Mouse (Mus musculus): ENCODE results near the gene Txndc9. TPM values are rescaled to one million over a fixed set of nuclear protein-coding genes. Genes with fewer than 3 reads are reported as not detected.
A peak's percentile ranks its signal among the peaks of the same experiment; 100 is the strongest.

The Txndc9 gene
- polyA plus RNA-seq, 1 experiment from 2014 or later = 53.1 TPM

DNA sequence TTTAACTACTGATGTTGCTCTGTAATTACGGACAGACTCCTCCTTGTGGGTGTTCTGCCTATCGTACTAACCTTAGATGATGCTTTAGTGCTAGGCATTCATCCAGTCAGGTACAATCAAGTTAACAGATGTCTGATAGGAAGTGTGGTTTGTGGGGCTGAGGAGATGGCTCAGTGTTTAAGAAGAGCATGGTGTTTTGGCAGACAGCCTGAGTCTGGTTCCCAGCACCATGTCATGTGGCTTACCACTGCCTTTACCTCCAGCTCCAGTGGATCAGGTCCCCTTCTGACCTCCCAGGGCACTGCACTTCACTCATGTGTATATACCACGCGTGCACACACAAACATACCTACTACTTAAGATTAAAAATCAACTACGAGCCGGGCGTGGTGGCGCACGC, 4.3 kb upstream of the Txndc9 start:
- Histone ChIP-seq H3K27ac (ENCODE audit: low read depth) (no peak overlapping the region), H3K4me3 (ENCODE audit: low read depth, low read length) (no peak overlapping the region), H3K36me3 (replicated peaks; ENCODE audit: insufficient read depth, low read length) (0 out of 2 replicates have a peak, but pooled peaks cover 2% of the 10 kb centered on the region), H3K27me3 (ENCODE audit: insufficient read depth, low read length) (no peaks in the 10 kb centered on the region), H3K4me2 (ENCODE audit: low read depth, low read length) (no peak overlapping the region), H3K4me1 (ENCODE audit: insufficient read depth) (peaks cover 19% of the 10 kb centered on the region), H3K9ac (replicated peaks) (no peak overlapping the region), H3K9me3 (ENCODE audit: low read length) (no peaks in the 10 kb centered on the region)
- DNase-seq (no peak), ATAC-seq (no peak)
- TF ChIP-seq EP300 (IDR thresholded peaks at IDR 0.05; ENCODE audit: low read depth) (no peak), CTCF (IDR thresholded peaks at IDR 0.05; ENCODE audit: low read depth) (no peak)
- 86% methylated on average over 9 of the region's 9 CpGs for WGBS (ENCODE audit: insufficient replicate concordance)

DNA sequence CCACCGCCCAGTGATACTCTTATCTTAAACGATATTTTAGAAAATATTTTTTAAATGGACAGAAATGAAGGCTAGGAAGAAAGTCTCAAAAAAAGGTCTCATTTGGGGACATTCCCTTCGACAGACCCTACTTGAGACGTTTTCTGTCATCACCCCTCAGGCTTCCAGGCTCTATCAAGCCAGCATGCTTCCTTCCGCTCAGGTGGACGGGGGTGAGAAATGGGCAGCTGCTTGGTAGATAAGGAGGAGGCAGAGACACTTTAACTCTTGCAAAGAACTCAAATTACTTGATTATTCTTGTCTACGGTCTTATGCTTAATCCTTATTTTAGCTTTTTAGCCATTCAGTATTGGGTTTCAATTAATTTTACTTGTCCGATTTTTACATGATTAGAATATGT, 3.2 kb upstream of the Txndc9 start:
- Histone ChIP-seq H3K36me3 (replicated peaks; ENCODE audit: insufficient read depth, low read length) (0 out of 2 replicates have a peak, but pooled peaks cover 2% of the 10 kb centered on the region), H3K27me3 (ENCODE audit: insufficient read depth, low read length) (no peaks in the 10 kb centered on the region), H3K4me3 (ENCODE audit: low read depth, low read length) (no peak overlapping the region), H3K4me2 (ENCODE audit: low read depth, low read length) (peak overlapping the region; percentile 32), H3K9ac (replicated peaks) (no peak overlapping the region; the same call in 1 of the 2 replicates), H3K27ac (ENCODE audit: low read depth) (no peak overlapping the region), H3K9me3 (ENCODE audit: low read length) (no peaks in the 10 kb centered on the region), H3K4me1 (ENCODE audit: insufficient read depth) (peaks cover 17% of the 10 kb centered on the region)
- no peak for TF ChIP-seq EP300 (IDR thresholded peaks at IDR 0.05; ENCODE audit: low read depth)
- no peak for TF ChIP-seq CTCF (IDR thresholded peaks at IDR 0.05; ENCODE audit: low read depth)
- 60% methylated on average over 8 of the region's 8 CpGs for WGBS (ENCODE audit: insufficient replicate concordance)
- ATAC-seq (no peak), DNase-seq (no peak)

DNA sequence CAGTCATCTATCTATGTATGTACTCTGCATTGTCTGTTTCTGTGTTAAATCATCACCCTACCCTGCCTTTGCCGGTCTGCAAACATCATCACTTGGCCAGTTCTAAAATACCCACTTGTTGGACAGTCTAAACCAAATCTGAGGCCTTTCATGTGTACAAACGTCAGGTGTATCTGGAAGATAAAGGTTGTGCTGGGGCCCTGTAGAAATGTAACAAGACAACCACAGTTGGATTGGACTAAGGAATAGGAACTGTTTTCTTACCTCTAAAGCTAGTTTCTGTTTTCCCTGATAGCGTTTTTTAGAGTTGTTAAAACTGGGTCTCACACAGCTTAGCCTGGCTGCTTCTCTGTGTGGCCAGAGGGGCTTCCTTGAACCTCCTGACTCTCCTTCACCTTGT, 1.9 kb upstream of the Txndc9 start:
- TF ChIP-seq CTCF (IDR thresholded peaks at IDR 0.05; ENCODE audit: low read depth) = no peak
- TF ChIP-seq EP300 (IDR thresholded peaks at IDR 0.05; ENCODE audit: low read depth) = peak; percentile 77
- WGBS (ENCODE audit: insufficient replicate concordance) = 40% methylated on average over 3 of the region's 3 CpGs
- Histone ChIP-seq H3K4me1 (ENCODE audit: insufficient read depth) (peaks cover 18% of the 10 kb centered on the region), H3K9me3 (ENCODE audit: low read length) (no peaks in the 10 kb centered on the region), H3K27me3 (ENCODE audit: insufficient read depth, low read length) (no peaks in the 10 kb centered on the region), H3K4me3 (ENCODE audit: low read depth, low read length) (peak overlapping the region; percentile 97), H3K27ac (ENCODE audit: low read depth) (peak overlapping the region; percentile 93), H3K9ac (replicated peaks) (peak overlapping the region; percentile 99), H3K4me2 (ENCODE audit: low read depth, low read length) (peak overlapping the region; percentile 88), H3K36me3 (replicated peaks; ENCODE audit: insufficient read depth, low read length) (peaks cover 12% of the 10 kb centered on the region)
- DNase-seq = no peak
- no peak for ATAC-seq

DNA sequence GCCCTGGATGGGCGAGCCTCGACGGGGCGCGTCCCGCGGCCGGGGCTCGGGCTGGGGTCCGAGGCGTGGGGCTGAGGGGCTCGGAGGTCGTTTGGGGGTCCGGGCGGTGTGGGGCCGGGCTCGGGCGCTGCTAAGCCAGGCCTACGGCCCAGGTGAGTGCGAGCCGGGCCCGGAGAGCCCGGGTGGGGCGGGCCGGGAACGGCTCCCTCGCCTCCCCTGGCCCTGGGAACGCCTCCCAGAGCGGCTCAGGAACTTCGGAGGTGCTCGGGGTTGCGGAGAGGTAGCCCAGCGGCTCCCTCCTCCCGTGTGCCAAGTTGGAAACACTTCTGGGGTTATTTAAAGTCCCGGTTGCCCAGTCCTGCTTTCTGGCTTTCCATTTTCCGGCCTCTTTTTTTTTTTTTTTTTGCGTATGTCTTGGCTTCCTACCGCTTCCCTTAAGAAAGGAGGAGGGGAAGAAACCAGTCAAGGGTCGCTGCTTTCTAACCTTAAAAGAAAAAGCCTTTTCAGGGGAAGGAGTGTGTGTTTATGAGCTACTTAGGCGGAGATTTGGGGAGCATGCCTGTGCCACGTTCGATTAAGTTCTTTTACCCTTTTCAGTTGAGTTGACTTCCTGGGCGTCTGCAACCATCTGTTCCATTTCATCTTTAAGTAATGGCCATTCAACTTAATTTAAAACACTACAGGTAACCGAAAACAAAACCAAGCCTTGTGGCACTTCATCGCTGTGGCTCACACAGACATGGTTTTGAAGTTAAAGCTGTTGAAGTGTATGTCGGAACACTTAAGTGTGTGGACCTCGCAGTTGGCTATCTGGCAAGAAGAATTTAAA, 892 bp upstream of the Txndc9 start:
- DNase-seq (peak; percentile 68), ATAC-seq (peak; percentile 50)
- Histone ChIP-seq H3K4me1 (ENCODE audit: insufficient read depth) (peaks cover 18% of the 10 kb centered on the region), H3K9ac (replicated peaks) (peak overlapping the region; percentile 99), H3K4me3 (ENCODE audit: low read depth, low read length) (peak overlapping the region; percentile 97), H3K36me3 (replicated peaks; ENCODE audit: insufficient read depth, low read length) (peaks cover 18% of the 10 kb centered on the region), H3K4me2 (ENCODE audit: low read depth, low read length) (peak overlapping the region; percentile 88), H3K27me3 (ENCODE audit: insufficient read depth, low read length) (no peaks in the 10 kb centered on the region), H3K27ac (ENCODE audit: low read depth) (peak overlapping the region; percentile 93), H3K9me3 (ENCODE audit: low read length) (no peaks in the 10 kb centered on the region)
- 6% methylated on average over 44 of the region's 47 CpGs for WGBS (ENCODE audit: insufficient replicate concordance)
- TF ChIP-seq CTCF (IDR thresholded peaks at IDR 0.05; ENCODE audit: low read depth) (no peak), EP300 (IDR thresholded peaks at IDR 0.05; ENCODE audit: low read depth) (no peak)

DNA sequence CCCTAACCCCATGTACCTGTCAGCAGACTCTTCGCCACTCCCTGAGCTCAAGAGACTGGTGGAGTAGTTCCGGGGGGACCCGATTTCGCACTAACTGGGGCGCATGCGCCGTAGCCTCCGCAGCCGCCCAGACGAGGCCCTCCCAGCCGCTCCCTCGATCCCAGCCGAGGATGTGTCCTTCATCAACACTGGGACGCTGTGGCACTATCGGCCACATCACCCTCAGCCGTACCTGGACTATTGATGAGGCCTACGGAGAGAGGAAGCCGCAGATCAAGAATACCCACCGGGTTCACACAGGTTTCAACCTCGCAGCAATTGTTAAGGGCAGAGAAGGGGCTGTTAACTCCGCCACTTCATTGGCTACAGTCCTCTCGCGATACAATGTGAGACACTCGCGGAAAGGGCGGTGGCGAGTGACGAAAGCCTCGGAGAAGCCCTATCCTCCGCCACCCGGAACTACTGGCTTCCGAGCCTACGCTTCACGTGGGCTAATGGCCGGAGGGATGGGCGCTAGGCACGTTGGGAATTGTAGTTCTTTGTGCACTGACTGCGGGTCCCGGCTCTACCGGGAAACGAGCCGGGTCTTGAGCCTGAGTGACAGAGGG, 712 bp downstream of the Txndc9 start:
- H3K9me3 ChIP-seq (ENCODE audit: low read length) = no peaks in the 10 kb centered on the region
- DNase-seq (peak; percentile 97), ATAC-seq (peak; percentile 89)
- H3K27me3 ChIP-seq (ENCODE audit: insufficient read depth, low read length) = no peaks in the 10 kb centered on the region
- peak overlapping the region; percentile 99 for H3K9ac ChIP-seq (replicated peaks)
- peak overlapping the region; percentile 97 for H3K4me3 ChIP-seq (ENCODE audit: low read depth, low read length)
- peaks cover 33% of the 10 kb centered on the region for H3K36me3 ChIP-seq (replicated peaks; ENCODE audit: insufficient read depth, low read length)
- TF ChIP-seq EP300 (IDR thresholded peaks at IDR 0.05; ENCODE audit: low read depth) (peak; percentile 30), CTCF (IDR thresholded peaks at IDR 0.05; ENCODE audit: low read depth) (no peak)
- peak overlapping the region; percentile 88 for H3K4me2 ChIP-seq (ENCODE audit: low read depth, low read length)
- peaks cover 18% of the 10 kb centered on the region for H3K4me1 ChIP-seq (ENCODE audit: insufficient read depth)
- peak overlapping the region; percentile 93 for H3K27ac ChIP-seq (ENCODE audit: low read depth)
- under 1% methylated on average over 42 of the region's 42 CpGs for WGBS (ENCODE audit: insufficient replicate concordance)

DNA sequence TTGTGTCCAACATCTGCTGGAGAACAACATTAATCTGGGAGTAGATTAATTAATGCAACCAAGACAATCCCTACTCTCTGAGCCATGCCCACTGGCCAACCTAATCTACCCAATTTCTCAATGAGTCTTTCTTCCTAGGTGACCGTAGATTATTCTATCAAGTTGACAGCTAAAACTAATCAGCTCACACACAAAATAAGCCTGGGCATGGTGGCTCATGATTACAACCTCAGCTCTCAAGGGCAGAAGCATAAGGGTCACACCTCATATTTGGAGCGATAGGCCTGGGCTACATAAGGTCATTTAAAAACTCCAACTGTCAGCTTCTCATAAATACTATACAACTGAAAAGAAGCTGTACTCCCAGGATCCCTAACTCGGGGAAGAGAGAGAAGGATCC, 1.5 kb downstream of the Txndc9 start:
- 27% methylated on average over 3 of the region's 3 CpGs for WGBS (ENCODE audit: insufficient replicate concordance)
- TF ChIP-seq CTCF (IDR thresholded peaks at IDR 0.05; ENCODE audit: low read depth) (no peak), EP300 (IDR thresholded peaks at IDR 0.05; ENCODE audit: low read depth) (no peak)
- Histone ChIP-seq H3K4me3 (ENCODE audit: low read depth, low read length) (peak overlapping the region; percentile 97), H3K4me2 (ENCODE audit: low read depth, low read length) (peak overlapping the region; percentile 88), H3K9me3 (ENCODE audit: low read length) (no peaks in the 10 kb centered on the region), H3K9ac (replicated peaks) (peak overlapping the region; percentile 73), H3K27me3 (ENCODE audit: insufficient read depth, low read length) (no peaks in the 10 kb centered on the region), H3K27ac (ENCODE audit: low read depth) (peak overlapping the region; percentile 93), H3K4me1 (ENCODE audit: insufficient read depth) (peaks cover 18% of the 10 kb centered on the region), H3K36me3 (replicated peaks; ENCODE audit: insufficient read depth, low read length) (peaks cover 38% of the 10 kb centered on the region)
- no peak for ATAC-seq
- DNase-seq = no peak

Measured in liver, postnatal 0 days (tissue).